Mouse (Mus musculus): ENCODE data around the gene 4930583I09Rik. TPM values are rescaled to one million over a fixed set of nuclear protein-coding genes. Genes with fewer than 3 reads are reported as not detected.

4930583I09Rik gene
- not detected for total RNA-seq (2021)
- long read RNA-seq, experiment 1: 0 reads
- long read RNA-seq, experiment 2: 0 reads

DNA sequence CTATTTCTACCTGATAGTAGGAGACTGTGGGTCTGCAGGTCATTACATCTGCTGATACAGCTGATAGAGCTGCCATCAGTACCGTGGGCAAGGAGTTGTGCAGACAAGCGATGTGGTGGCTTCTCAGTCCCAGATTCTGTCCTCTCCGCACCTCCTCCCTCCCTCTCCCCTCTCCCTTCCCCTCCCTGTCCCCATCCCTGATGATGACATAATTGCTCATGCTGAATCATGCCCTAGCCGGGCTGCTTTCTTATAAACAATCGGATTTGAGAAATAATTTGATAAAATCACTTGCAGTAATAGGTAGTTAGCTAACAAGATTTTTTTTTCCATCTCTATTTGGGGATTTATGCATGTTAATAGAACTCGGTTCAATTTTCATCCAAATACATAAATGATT, at the start of gene 4930583I09Rik:
TSS of gene 4930583I09Rik (minus strand) at position 144 of the 400 bp plus-strand sequence.
- no peak for DNase-seq (ENCODE audit: low spot score in 2 of 2)

DNA sequence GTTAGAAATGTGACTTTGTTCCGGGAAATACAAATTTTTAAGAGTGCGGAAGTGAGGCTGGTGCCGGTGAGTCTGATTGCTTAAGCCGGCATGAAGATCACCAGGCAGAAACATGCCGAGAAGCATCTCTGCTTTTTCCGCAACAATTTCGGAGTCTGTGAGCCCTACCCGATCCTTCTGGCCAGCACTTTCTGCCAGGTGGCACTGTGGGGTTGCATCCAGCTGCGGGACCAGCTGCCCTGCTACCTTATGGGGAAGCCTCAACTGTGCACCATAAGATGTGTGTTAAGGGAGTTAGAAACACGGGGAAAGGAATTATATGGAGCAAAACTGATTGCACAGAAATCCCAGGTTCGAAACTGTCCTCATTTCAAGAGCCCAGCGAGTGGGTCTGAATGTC, 40.2 kb upstream of the 4930583I09Rik start:
- DNase-seq (ENCODE audit: low spot score in 2 of 2): no peak

DNA sequence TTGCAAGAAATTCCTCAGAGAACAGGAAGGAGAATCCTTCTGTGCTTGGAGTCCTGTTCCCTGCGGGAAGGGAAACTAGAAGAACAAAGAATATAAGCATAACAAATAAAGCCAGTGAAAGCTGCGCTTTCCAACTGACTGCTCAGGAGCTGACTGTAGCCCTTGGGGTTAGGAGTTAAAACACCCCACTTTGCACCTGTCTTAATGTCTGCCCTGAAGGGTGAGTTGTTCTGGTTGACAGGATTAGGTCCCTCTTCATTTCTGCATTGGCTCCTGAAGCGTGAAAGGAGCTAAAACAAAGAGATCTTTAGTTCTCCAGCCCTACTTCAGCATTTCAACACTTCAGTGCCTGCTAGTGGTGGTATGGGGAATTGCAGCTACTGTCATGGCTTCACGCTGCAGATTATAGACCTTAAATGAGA, 37.8 kb upstream of the 4930583I09Rik start:
- no peak for DNase-seq (ENCODE audit: low spot score in 2 of 2)

DNA sequence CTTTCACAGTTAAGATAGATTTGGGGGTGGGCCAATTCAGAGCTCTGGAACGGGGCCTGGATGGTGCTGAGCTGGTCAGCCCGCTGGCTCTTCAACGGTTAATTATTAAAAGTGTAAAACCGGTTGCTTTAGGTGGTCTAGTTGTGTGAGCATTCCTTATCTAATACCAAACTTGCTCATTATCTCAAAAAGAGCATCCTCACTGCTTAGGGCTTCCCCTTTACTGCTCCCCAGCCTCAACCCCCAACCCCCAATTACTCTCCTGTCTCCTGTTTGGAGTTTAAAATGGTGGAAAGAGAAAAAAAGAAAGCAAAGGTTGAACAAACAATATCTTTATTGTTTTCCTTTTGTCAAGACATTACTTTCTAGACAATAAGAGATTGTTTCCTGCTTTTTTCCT, 27.9 kb upstream of the 4930583I09Rik start:
- DNase-seq (ENCODE audit: low spot score in 2 of 2): no peak

DNA sequence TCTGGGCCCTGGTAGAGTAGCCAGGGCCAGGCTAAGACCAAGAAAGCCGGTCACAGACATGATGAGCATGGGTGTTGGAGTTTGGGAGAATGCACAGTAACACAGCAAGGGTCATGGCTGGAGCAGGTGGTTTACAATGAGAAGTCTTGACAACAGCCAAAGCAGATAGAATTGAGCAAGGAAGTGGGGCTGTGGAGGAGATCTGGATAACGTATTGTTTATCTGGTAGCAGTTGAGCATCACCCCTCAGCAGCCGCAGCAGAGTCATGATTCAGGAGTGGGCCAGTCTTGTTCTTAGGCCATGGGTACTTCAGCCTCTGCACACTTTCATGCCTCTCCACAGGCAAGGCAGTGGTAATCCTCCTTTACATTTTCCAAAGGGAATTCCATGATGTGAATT, 25.1 kb upstream of the 4930583I09Rik start:
- no peak for DNase-seq (ENCODE audit: low spot score in 2 of 2)

DNA sequence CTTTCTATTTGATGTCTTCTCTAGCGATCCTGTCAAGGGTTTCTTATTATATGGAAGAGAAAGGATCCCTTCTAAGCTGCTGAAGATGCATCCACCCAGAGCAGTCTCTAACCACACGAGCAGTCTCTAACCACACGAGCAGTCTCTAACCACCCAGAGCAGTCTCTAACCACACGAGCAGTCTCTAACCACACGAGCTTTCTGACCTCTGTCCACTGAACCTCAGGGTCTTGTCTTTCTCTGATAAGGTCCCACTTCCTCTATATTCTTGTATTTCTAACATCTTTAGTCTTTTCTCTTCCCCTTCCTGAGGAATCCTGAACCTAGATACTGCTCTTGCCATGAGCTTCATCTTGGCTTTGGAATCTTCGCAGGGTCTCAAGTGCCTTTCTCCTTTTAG, 23.0 kb upstream of the 4930583I09Rik start:
- DNase-seq (ENCODE audit: low spot score in 2 of 2): no peak

DNA sequence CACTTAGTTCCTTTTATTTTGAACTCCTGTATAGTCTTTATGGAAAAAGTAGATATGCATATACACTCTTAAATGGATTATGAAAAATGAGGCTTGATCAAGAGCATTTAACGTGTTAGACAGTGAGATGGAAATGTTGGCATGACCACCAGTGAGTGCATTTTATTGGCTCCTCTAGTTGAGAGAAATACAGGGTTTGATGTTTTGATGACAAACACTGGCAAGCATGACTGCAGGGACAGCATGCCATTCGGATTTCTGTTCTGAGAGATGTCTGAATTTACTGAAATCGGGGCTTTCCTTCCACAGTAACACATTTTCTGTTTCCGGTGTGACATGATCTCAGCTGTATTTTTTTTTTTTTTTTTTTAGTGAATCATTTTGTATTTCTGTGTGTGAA, 12.2 kb upstream of the 4930583I09Rik start:
- DNase-seq (ENCODE audit: low spot score in 2 of 2): no peak

DNA sequence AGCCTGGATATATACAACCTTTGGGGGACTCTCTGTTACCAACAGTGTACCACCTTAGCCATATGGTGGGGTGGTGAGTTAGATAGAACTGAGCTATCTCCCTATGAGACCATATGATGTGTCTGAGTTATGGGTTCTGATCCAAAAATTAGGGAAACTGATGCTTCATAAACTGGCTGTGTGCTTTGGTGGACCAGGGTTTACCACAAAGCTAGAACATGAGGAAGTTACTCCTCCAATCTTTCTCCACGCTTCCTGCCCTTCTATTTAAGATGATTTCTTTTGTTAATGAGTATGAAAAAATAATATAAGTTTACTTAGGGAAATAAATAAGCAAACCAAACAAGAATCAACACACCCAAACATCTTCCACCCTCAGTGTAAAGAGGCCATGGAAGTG, 10.8 kb upstream of the 4930583I09Rik start:
- no peak for DNase-seq (ENCODE audit: low spot score in 2 of 2)

DNA sequence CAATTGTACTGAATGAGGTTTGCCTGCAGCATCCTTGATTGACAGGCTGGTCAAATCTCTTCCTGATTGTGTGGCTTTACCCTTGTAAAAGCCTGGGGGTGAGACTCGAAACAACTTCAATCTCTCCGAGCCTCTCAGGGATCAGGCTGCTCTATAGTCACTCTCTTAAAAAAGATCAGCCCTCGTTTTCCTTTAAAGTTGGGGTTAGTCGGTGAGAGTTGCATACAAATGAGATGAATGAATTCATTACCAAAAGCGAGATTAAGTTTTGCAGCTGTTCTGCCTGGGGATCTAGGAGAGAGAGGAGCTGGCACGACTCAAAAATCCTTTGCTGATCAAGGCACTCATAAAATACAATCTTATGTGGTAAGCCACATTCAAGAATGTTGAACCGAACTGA, 1.0 kb upstream of the 4930583I09Rik start:
- DNase-seq (ENCODE audit: low spot score in 2 of 2): peak in 1 of 2 experiments; percentile 9

DNA sequence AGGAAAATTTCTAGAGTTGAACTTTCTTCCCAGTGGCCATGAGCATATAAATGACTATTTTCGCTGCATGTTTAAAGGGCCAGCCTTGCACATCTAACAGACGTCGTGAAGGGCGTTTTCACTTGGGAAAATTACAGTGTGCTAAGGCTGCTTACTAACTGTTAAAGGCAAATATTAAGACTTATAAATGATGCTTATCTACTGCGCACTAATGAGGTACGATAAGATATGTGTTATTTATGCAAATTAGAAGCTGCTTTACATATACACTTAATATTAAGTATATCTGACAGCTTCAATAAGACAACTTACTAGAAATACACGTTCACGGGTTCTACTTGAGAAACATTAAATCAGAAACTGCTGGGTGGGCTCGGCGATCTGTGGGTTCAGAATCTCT, 481 bp upstream of the 4930583I09Rik start:
- no peak for DNase-seq (ENCODE audit: low spot score in 2 of 2)

DNA sequence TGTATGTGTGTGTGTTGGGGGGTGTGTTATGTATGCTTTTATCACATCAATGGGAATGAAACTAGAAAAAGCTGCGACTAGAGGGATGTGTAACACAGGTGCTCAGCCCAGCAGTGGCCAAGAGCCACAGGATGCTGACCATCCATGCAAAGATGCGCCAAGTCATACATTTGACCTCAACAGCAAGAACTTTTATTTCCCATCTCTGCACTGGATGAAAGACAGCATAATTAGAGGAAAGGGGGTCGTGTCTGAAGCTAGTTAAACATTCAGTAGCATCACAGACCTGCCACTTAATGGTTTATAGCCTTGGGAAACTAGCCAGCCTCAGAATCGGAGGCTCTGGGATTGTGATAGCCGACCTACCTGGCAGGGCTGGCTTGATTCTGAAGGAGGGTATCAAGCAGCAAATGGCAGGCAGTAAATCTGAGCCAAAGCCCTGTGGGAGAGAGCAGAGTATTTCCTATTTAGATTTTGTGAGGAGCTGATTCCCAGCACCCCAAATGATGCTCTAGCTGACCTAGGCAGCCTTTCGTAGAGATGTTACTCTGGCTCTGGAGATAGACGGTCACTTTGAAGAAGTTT, 1.9 kb downstream of the 4930583I09Rik start:
- no peak for DNase-seq (ENCODE audit: low spot score in 2 of 2)

DNA sequence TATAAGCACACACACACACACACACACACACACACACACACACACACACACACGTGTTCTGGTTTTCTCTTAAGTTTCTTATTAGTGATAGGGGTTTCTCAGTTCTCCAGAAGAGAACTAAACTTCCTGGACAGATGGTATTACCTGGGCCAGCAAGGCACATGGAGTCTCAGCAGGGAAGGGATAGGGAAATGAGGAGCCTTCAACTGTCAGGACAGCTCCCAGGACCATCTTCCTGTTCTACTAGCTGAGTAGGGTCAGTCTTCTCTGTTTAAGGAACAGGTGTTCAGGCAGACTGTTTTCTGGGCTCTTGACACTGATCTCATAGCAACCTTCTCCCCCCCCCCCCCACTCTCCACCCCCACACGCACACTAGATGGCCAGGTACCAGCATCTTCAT, 2.8 kb downstream of the 4930583I09Rik start:
- no peak for DNase-seq (ENCODE audit: low spot score in 2 of 2)

DNA sequence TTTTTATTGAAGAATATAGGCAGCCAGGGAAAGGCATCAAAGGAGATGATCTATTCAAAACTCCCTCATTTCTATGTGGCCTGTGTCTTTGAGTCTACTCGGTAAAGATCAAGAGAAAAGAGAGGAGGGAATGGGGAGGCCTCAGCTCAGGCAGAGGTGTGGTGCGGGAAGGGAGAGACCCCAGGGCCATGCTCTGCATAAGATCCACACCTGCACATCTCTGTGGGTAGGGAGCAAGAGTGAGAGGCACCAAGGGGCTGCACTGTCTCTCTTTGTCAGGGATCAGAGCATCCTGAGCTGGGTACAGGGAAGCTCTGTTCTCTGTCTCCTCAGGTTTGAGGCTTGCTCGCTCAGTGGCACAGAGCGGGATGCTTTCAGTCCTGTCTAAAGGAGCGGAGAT, 8.4 kb downstream of the 4930583I09Rik start:
- no peak for DNase-seq (ENCODE audit: low spot score in 2 of 2)

DNA sequence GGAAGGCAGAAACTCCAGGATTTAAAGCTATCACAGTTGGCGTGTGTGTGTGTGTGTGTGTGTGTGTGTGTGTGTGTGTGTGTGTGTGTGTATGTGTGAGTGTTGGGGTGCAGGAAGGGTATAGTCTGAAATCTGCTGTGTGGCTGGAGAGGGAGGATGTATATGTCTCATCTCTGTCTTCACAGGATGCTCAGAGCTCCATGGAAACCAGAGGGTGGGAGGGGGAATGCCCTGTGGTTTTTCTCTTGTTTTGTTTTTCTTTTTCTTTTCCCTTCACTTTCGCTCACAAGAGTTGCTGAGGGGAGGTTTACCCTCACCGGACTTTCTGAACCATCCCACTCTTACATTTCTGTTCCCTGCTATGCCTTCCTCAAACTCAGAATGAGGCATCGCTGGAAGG, 9.0 kb downstream of the 4930583I09Rik start:
- no peak for DNase-seq (ENCODE audit: low spot score in 2 of 2)

DNA sequence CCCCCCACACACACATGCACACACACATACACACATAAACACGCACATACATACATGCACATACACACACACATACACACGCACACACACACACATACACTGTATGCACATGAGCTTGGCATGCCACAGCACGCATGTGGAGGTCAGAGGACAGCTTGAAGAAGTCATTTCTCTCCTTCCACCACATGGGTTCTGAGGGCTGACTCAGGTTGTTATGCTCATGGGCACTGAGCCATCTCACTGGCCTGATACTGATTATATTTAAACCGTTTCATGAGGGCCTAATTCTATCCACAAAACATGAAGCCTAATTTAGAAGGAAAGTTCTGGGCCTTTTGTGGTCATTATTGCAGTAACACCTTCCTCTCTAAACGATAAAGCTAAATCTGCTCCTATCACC, 13.3 kb downstream of the 4930583I09Rik start:
- no peak for DNase-seq (ENCODE audit: low spot score in 2 of 2)

DNA sequence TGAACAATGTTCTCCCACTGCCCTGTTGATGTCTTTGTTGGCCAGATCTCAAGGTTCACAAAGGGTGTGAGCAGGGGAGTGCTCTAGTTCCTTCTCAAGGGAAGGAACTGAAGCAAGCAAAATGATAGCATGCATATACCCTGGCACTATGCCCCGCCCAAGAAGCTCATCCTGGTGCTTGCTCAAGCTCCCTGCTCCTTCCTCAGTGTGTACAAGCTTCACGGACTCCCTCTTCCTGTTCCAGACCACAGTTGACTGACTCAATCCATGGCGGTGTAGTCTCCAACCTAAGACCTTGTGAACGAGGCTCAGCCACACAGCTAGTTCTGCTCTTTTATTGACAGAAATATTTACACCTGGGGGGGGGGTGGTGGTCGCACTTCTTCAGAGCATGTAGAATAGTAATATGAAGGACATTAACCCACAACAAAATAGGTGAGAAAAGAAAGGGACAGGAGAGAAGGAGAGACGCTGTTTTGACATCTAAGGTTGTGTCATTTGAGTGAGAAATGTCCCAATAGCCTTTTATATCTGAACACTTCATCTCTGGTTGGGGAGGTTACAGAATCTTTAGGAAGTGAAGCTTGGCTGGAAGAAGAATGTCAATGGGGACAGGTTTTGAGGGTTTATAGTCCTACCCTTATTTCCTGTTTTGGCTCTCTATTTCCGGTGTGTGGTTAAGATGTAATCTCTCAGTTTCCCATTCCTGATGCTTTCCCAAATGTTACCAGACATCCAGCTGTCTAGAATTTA, 14.9 kb downstream of the 4930583I09Rik start:
- no peak for DNase-seq (ENCODE audit: low spot score in 2 of 2)

DNA sequence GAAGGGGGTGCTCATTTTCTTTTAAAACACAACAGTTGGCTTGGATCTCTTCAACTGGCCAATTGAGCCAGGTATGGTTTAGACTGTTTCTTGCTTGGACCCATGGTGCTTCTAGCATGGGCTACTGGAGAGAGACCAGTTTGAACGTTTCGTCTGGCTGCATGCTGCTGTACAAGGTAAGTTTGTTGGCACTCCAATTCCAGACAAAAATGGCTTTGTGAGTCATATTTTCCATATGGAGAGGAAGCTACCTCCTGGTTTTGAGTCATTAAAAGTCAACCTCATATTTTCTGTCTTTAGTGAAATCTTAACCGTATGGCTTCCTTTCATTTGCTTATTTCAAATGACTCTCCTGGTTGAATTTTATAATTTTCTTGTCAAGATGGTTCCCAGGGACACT, 19.6 kb downstream of the 4930583I09Rik start:
- no peak for DNase-seq (ENCODE audit: low spot score in 2 of 2)

DNA sequence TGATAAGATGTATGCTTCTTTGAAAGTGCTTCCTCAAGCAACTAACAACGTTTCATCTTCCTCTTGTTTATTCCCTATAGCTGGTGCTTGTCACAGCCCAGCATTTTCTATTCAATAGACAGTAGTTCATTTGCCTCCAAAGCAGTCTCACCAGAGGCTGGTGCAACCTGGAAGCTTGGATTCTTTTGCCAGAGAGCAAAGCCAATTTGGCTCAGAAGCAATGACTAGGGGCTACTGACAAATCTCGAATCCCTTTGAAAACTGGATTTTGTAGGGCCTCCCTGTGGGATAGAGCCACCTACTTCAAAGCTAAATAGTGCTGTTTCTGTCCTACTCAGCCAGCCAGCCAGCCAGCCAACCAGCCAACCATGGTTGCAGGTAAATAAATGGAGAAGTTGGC, 20.1 kb downstream of the 4930583I09Rik start:
- DNase-seq (ENCODE audit: low spot score in 2 of 2): no peak

DNA sequence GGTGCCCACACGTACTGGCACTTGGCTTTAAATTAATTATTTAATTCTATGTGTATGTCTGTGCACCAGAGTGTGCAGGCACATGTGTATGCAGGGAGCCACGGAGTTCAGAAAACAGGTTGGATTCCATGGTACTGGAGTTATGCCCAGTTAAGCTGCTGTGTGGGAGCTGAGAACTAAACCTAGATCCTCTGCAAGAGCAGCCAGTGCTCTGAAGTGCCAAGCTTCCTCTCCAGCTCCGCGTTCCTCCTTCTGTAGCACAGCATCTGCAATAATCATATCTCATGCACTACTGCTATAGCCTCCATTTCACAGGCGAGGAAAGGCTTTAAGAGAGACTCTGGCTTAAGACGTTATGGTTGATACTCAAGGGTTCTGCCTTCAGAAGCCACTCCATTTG, 22.3 kb downstream of the 4930583I09Rik start:
- DNase-seq (ENCODE audit: low spot score in 2 of 2): no peak

DNA sequence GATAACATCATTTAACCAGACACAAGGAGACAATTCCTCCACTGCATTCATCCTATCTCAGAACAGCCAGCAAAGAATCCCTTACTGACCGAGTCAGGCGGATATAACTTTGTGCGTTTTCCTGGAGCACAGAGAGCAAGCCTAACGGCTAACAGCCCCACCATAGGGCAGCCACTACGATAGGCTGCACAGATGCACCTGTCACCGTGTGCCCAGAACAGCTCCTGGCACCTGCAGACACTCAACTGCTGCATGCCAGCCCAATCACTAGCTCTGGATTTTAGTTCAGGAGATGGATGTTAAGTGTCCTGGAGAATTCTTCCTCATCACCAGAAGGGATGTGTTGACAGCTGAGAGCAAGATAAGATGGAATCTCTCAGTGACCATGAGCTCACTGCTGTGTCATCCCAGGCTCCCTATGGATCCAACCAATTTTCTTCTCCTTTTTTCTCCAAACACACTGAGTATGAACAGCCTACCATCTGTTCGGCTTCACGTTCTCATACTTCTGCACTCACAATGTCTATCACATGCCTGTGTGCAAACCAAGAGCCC, 29.8 kb downstream of the 4930583I09Rik start:
- no peak for DNase-seq (ENCODE audit: low spot score in 2 of 2)

DNA sequence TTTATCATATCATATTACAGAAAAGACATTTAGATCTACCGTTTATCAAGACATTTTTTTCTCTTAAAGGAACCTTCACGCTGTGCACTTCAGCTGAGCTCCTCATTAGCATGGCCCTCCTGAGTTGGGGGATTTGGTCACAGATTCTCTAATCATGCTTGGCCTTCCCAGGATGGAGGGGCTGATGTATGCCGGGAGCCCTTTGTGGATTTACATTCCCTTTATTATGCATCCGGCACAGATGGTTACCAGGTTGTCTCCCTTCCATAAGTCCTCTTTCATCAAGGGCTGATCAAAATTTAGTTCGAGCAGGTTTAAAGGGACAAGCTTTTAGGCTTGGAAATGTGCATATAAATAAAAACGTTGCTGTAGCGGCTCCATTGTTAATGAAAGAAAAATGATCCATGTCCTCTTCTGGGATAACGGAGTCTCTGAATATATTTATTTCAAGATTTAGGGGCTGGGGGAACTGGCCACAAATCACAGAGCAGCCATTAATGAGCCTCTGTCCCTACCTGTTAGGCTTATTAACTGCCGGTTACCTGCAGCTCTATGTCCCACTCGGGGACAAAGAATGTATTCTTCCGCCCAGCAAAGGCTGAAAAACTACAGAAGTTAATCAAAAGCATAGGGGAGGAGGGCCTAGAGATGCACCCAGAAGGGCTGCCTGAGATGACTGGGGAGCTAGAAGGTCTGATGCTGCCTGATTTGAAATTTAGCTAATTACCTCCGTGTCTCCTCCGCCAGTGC, 31.3 kb downstream of the 4930583I09Rik start:
- DNase-seq (ENCODE audit: low spot score in 2 of 2): no peak

DNA sequence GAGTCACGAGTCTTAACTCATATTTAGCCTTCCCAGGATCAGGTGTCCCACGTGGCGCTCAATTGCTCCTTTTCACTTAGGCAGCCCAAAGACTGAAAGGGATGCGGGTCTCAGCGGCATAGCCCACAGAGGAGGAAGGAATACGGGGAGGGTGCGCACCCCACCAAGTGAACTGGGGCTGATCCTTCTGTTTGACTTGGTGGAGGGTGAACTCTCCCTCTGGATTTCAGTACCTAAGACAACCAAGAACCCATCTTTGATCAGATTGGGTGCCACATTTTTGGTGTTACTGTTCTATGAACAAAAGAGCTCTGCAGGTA, 33.0 kb downstream of the 4930583I09Rik start:
- DNase-seq (ENCODE audit: low spot score in 2 of 2): no peak
